ENCODE assay signal across 12 mouse cellular contexts in genomic region chr15:97890017-97890416, GRCm38 (mm10). TPM values are rescaled to one million over a fixed set of nuclear protein-coding genes. Genes with fewer than 3 reads are reported as not detected.
A peak's percentile ranks its signal among the peaks of the same experiment; 100 is the strongest.
DNase-seq lines count a peak whose midpoint lies in the region; ATAC-seq and TF ChIP-seq lines count a peak whose summit lies in the region.
"Had no signal": no experiment of that assay in that cellular context is flagged by ENCODE, and none has a peak within 500 bp of the region (broad histone marks: within the 10 kb centered on the region; RNA-seq: fewer than 3 reads in every experiment).

No protein-coding gene starts in this region.

- no peaks in the 10 kb centered on the region for H3K4me1 ChIP-seq in hindbrain, postnatal 0 days (ENCODE audit: insufficient read depth, low read length)
- H3K4me1 ChIP-seq in hindbrain, embryonic 16.5 days (ENCODE audit: control insufficient read depth, insufficient read depth, low read depth, low read length): no peaks in the 10 kb centered on the region
- H3K4me1 ChIP-seq in MEL (ENCODE audit: control insufficient read depth in 1 of 2, insufficient read depth in 2 of 2, low read length in 2 of 2): peaks cover 5 to 10% of the 10 kb centered on the region in 2 experiments; a peak in 3 of 4 replicates
- peaks cover 9% of the 10 kb centered on the region for H3K4me1 ChIP-seq in midbrain, embryonic 10.5 days
- H3K4me1 ChIP-seq in hindbrain, embryonic 11.5 days (replicated peaks; ENCODE audit: control insufficient read depth, insufficient read depth, low read length): no peaks in the 10 kb centered on the region
- H3K4me1 ChIP-seq: embryonic facial prominence, embryonic 12.5 days; neural tube, embryonic 12.5 days; stomach, embryonic 15.5 days had no signal

- DNase-seq in hindbrain, postnatal 0 days (ENCODE audit: low spot score): peak; percentile 37
- DNase-seq in MEL (ENCODE audit: low read depth, low spot score): no peak
- peak; percentile 51 for DNase-seq in Muller cell, postnatal 12 days (ENCODE audit: inconsistent ontology term)
- peak; percentile 71 to 82 for DNase-seq in kidney, postnatal 25 days
- DNase-seq in midbrain, embryonic 10.5 days (ENCODE audit: low spot score): no peak
- no peak for DNase-seq in hindbrain, embryonic 11.5 days (ENCODE audit: low spot score)
- DNase-seq: cerebellum, adult 9-10 months had no signal

- H3K27me3 ChIP-seq in hindbrain, postnatal 0 days (ENCODE audit: insufficient read depth, low read length): no peaks in the 10 kb centered on the region
- H3K27me3 ChIP-seq in hindbrain, embryonic 16.5 days (replicated peaks; ENCODE audit: control insufficient read depth, insufficient read depth, low read length): no peaks in the 10 kb centered on the region
- no peaks in the 10 kb centered on the region; a peak in 1 of 4 replicates for H3K27me3 ChIP-seq in MEL (ENCODE audit: control insufficient read depth in 1 of 2, insufficient read depth in 2 of 2, low read length in 2 of 2)
- H3K27me3 ChIP-seq in midbrain, embryonic 10.5 days (ENCODE audit: low read depth, poor library complexity, severe bottlenecking): no peaks in the 10 kb centered on the region
- no peaks in the 10 kb centered on the region for H3K27me3 ChIP-seq in hindbrain, embryonic 11.5 days (ENCODE audit: control insufficient read depth, insufficient read depth, low read length)
- H3K27me3 ChIP-seq: embryonic facial prominence, embryonic 12.5 days; neural tube, embryonic 12.5 days; stomach, embryonic 15.5 days had no signal

- no peak for TF ChIP-seq CTCF in hindbrain, postnatal 0 days (IDR thresholded peaks at IDR 0.05; ENCODE audit: low read depth)
- TF ChIP-seq CTCF in MEL (IDR thresholded peaks at IDR 0.05 in 2 of 3, conservative IDR thresholded peaks at IDR 0.05 in 1 of 3; ENCODE audit: control insufficient read depth in 1 of 3, insufficient read depth in 1 of 3, low read depth in 2 of 3, low read length in 3 of 3, poor library complexity in 1 of 3, severe bottlenecking in 1 of 3): no peak

- H3K36me3 ChIP-seq in hindbrain, postnatal 0 days (ENCODE audit: insufficient read depth, low read length): no peaks in the 10 kb centered on the region
- H3K36me3 ChIP-seq in hindbrain, embryonic 16.5 days (ENCODE audit: control insufficient read depth, insufficient read depth, low read length): no peaks in the 10 kb centered on the region
- peaks cover 0 to 8% of the 10 kb centered on the region in 2 experiments; a peak in 2 of 4 replicates for H3K36me3 ChIP-seq in MEL (ENCODE audit: control insufficient read depth in 1 of 2, insufficient read depth in 2 of 2, low read length in 2 of 2)
- no peaks in the 10 kb centered on the region for H3K36me3 ChIP-seq in midbrain, embryonic 10.5 days
- no peaks in the 10 kb centered on the region for H3K36me3 ChIP-seq in hindbrain, embryonic 11.5 days (ENCODE audit: control insufficient read depth, insufficient read depth, low read length)
- H3K36me3 ChIP-seq: embryonic facial prominence, embryonic 12.5 days; neural tube, embryonic 12.5 days; stomach, embryonic 15.5 days had no signal

- 51% methylated on average over 11 of the region's 11 CpGs for WGBS in hindbrain, postnatal 0 days
- 60% methylated on average over 11 of the region's 11 CpGs for WGBS in hindbrain, embryonic 16.5 days
- WGBS in midbrain, embryonic 10.5 days: 67% methylated on average over 11 of the region's 11 CpGs
- WGBS in hindbrain, embryonic 11.5 days: 76% methylated on average over 11 of the region's 11 CpGs

- H3K9ac ChIP-seq in hindbrain, postnatal 0 days (replicated peaks; ENCODE audit: low read length): no peak overlapping the region
- H3K9ac ChIP-seq in hindbrain, embryonic 16.5 days (ENCODE audit: low read depth, low read length): no peak overlapping the region
- H3K9ac ChIP-seq in MEL (ENCODE audit: control insufficient read depth, low read depth, low read length, poor library complexity, severe bottlenecking): no peak overlapping the region
- no peak overlapping the region for H3K9ac ChIP-seq in hindbrain, embryonic 11.5 days (ENCODE audit: low read depth, low read length)
- H3K9ac ChIP-seq: embryonic facial prominence, embryonic 12.5 days; neural tube, embryonic 12.5 days; stomach, embryonic 15.5 days had no signal

- no peak for TF ChIP-seq EP300 in MEL (IDR thresholded peaks at IDR 0.05; ENCODE audit: low read depth in 1 of 2, low read length in 2 of 2)

- no peaks in the 10 kb centered on the region for H3K9me3 ChIP-seq in hindbrain, postnatal 0 days (ENCODE audit: low read length)
- no peaks in the 10 kb centered on the region for H3K9me3 ChIP-seq in hindbrain, embryonic 16.5 days (ENCODE audit: control insufficient read depth, low read length)
- no peaks in the 10 kb centered on the region for H3K9me3 ChIP-seq in MEL (replicated peaks; ENCODE audit: insufficient read depth, low read length)
- H3K9me3 ChIP-seq in midbrain, embryonic 10.5 days (replicated peaks): no peaks in the 10 kb centered on the region
- no peaks in the 10 kb centered on the region for H3K9me3 ChIP-seq in hindbrain, embryonic 11.5 days (ENCODE audit: control insufficient read depth, low read length)
- H3K9me3 ChIP-seq: embryonic facial prominence, embryonic 12.5 days; megakaryocyte, embryonic 14.5 days; neural tube, embryonic 12.5 days; stomach, embryonic 15.5 days had no signal

- TF ChIP-seq RAD21 in MEL (IDR thresholded peaks at IDR 0.05; ENCODE audit: low read depth, low read length): no peak

- H3K79me2 ChIP-seq in MEL (ENCODE audit: control insufficient read depth, insufficient read depth, low read length, poor library complexity): no peaks in the 10 kb centered on the region

- no peak for ATAC-seq in hindbrain, postnatal 0 days
- no peak for ATAC-seq in hindbrain, embryonic 16.5 days
- ATAC-seq in hindbrain, embryonic 11.5 days (ENCODE audit: low FRiP score): no peak

- H3K27ac ChIP-seq in hindbrain, postnatal 0 days: no peak overlapping the region
- H3K27ac ChIP-seq in hindbrain, embryonic 16.5 days (ENCODE audit: low read depth, low read length): no peak overlapping the region
- H3K27ac ChIP-seq in MEL (ENCODE audit: control insufficient read depth, low read depth, low read length): no peak overlapping the region
- H3K27ac ChIP-seq in midbrain, embryonic 10.5 days (replicated peaks): no peak overlapping the region
- H3K27ac ChIP-seq in hindbrain, embryonic 11.5 days (ENCODE audit: low read depth, low read length): no peak overlapping the region
- H3K27ac ChIP-seq: embryonic facial prominence, embryonic 12.5 days; neural tube, embryonic 12.5 days; stomach, embryonic 15.5 days had no signal

- TF ChIP-seq POLR2A in MEL (IDR thresholded peaks at IDR 0.05; ENCODE audit: control insufficient read depth in 1 of 2, insufficient read depth in 1 of 2, low read depth in 1 of 2, low read length in 2 of 2, poor library complexity in 1 of 2): no peak

- H3K4me2 ChIP-seq in hindbrain, postnatal 0 days (ENCODE audit: low read depth, low read length): no peak overlapping the region
- H3K4me2 ChIP-seq in hindbrain, embryonic 16.5 days (ENCODE audit: low read length): no peak overlapping the region
- no peak overlapping the region for H3K4me2 ChIP-seq in hindbrain, embryonic 11.5 days (replicated peaks; ENCODE audit: low read depth, low read length)
- H3K4me2 ChIP-seq: embryonic facial prominence, embryonic 12.5 days; neural tube, embryonic 12.5 days; stomach, embryonic 15.5 days had no signal

- no peak overlapping the region for H3K4me3 ChIP-seq in hindbrain, postnatal 0 days (ENCODE audit: low read length)
- no peak overlapping the region for H3K4me3 ChIP-seq in hindbrain, embryonic 16.5 days (ENCODE audit: low read length)
- H3K4me3 ChIP-seq in MEL (ENCODE audit: control insufficient read depth in 1 of 2, insufficient read depth in 1 of 2, low read depth in 2 of 2, low read length in 2 of 2): no peak overlapping the region
- H3K4me3 ChIP-seq in midbrain, embryonic 10.5 days: no peak overlapping the region
- no peak overlapping the region for H3K4me3 ChIP-seq in hindbrain, embryonic 11.5 days (ENCODE audit: low read depth, low read length)
- H3K4me3 ChIP-seq: embryonic facial prominence, embryonic 12.5 days; megakaryocyte, embryonic 14.5 days; neural tube, embryonic 12.5 days; stomach, embryonic 15.5 days had no signal

TF ChIP-seq in MEL, 35 proteins besides CTCF, POLR2A, EP300 and RAD21:
- TF ChIP-seq ZKSCAN1 (IDR thresholded peaks at IDR 0.05; ENCODE audit: low read depth, low read length): no peak
- no peak for TF ChIP-seq MYB (IDR thresholded peaks at IDR 0.05; ENCODE audit: low read depth, low read length)
- no peak for TF ChIP-seq MXI1 (IDR thresholded peaks at IDR 0.05; ENCODE audit: low read depth, low read length)
- no peak for TF ChIP-seq GABPA (IDR thresholded peaks at IDR 0.05; ENCODE audit: low read depth, low read length)
- peak; percentile 9; the same call in 1 of the 2 replicates for TF ChIP-seq POLR2AphosphoS2 (IDR thresholded peaks at IDR 0.05; ENCODE audit: low read length)
TF ChIP-seq in MEL: peak in this region for 1.

RNA-seq across cellular contexts. Expression of gene Vdr, which starts 20.4 kb away (rescaled TPM):
- total RNA-seq in hindbrain, postnatal 0 days (2014; rRNA removed): 0.26 and 0.29 TPM in 2 replicates
- 0.38 and 0.76 TPM in 2 replicates for polyA plus RNA-seq in hindbrain, postnatal 0 days (2015; fragmentation: Nextera tagmentation; extraction: Ambion mirVana)
- polyA plus RNA-seq in hindbrain, embryonic 16.5 days (2015; fragmentation: Nextera tagmentation; extraction: Ambion mirVana): 0.17 and 0.26 TPM in 2 replicates
- 0.54 and 0.69 TPM in 2 replicates for total RNA-seq in MEL (2012; rRNA removed)
- polyA plus RNA-seq in MEL (2012; ENCODE audit: insufficient read depth in 1 of 2, insufficient read length in 2 of 2, low read depth in 1 of 2, low replicate concordance in 2 of 2, missing spikeins in 1 of 2): 1 to 10 TPM in 1 of 2 experiments, not detected in 1; 1.9 TPM
- polyA plus RNA-seq in midbrain, embryonic 10.5 days (2016; fragmentation: Nextera tagmentation; extraction: Ambion mirVana): 0.72 and 1.0 TPM in 2 replicates
- polyA plus RNA-seq in hindbrain, embryonic 11.5 days (2014; fragmentation: Nextera tagmentation; extraction: Ambion mirVana): 0.22 TPM in 2 replicates

RNA-seq across cellular contexts. Expression of gene Hdac7, which starts 45.7 kb away (rescaled TPM):
- 23.6 and 28.6 TPM in 2 replicates for total RNA-seq in hindbrain, postnatal 0 days (2014; rRNA removed)
- polyA plus RNA-seq in hindbrain, postnatal 0 days (2015; fragmentation: Nextera tagmentation; extraction: Ambion mirVana): 21.7 and 23.7 TPM in 2 replicates
- polyA plus RNA-seq in hindbrain, embryonic 16.5 days (2015; fragmentation: Nextera tagmentation; extraction: Ambion mirVana): 25.2 and 27.4 TPM in 2 replicates
- total RNA-seq in MEL (2012; rRNA removed): 100 and 102 TPM in 2 replicates
- 100 to 1,000 TPM in 1 of 2 experiments, not detected in 1; 389 TPM for polyA plus RNA-seq in MEL (2012; ENCODE audit: insufficient read depth in 1 of 2, insufficient read length in 2 of 2, low read depth in 1 of 2, low replicate concordance in 2 of 2, missing spikeins in 1 of 2)
- polyA plus RNA-seq in midbrain, embryonic 10.5 days (2016; fragmentation: Nextera tagmentation; extraction: Ambion mirVana): 23.9 and 24.7 TPM in 2 replicates
- polyA plus RNA-seq in hindbrain, embryonic 11.5 days (2014; fragmentation: Nextera tagmentation; extraction: Ambion mirVana): 17.9 and 19.4 TPM in 2 replicates

Comparison
In these comparisons a context has a peak if more than half of its experiments do, and no peak if none do; other contexts are left out.
1. DNase-seq: peak in hindbrain, postnatal 0 days (single experiment), Muller cell, postnatal 12 days (single experiment) and kidney, postnatal 25 days (2 of 2); none in MEL (single experiment), midbrain, embryonic 10.5 days (single experiment) and hindbrain, embryonic 11.5 days (single experiment).